Mouse (Mus musculus): ENCODE measurements at regions not wholly inside any gene's neighbourhood (a gene's known extent, or its start where the extent isn't known, plus 50 kb on each side); places are given as distances from the start of the nearest gene placed in this dataset.

GRCm38 (mm10) chr11:55974224-55974875 lies 66.5 kb downstream of the Nmur2 start:
- WGBS, result 76% methylated on average over 10 of the region's 10 CpGs
- Histone ChIP-seq H3K36me3 (no peaks in the 10 kb centered on the region), H3K27ac (no peak overlapping the region), H3K27me3 (ENCODE audit: insufficient read depth, poor library complexity, severe bottlenecking) (no peaks in the 10 kb centered on the region), H3K9me3 (no peaks in the 10 kb centered on the region), H3K4me1 (replicated peaks) (no peaks in the 10 kb centered on the region), H3K4me3 (no peak overlapping the region)
- peak; percentile 13 for DNase-seq (ENCODE audit: low spot score)

- H3K27me3 ChIP-seq (ENCODE audit: insufficient read depth, poor library complexity, severe bottlenecking), result no peaks in the 10 kb centered on the region
- no peaks in the 10 kb centered on the region for H3K4me1 ChIP-seq (replicated peaks)
- H3K27ac ChIP-seq, result no peak overlapping the region
- no peak overlapping the region for H3K4me3 ChIP-seq
- no peak for DNase-seq (ENCODE audit: low spot score)
- no peaks in the 10 kb centered on the region for H3K36me3 ChIP-seq
- no peaks in the 10 kb centered on the region for H3K9me3 ChIP-seq
Observed at GRCm38 (mm10) chr11:55966580-55966979, 74.2 kb downstream of the Nmur2 start.

GRCm38 (mm10) chr11:55958372-55958771 lies 82.4 kb downstream of the Nmur2 start:
- WGBS, result 11% methylated on average over 1 of the region's 1 CpGs
- no peak overlapping the region for H3K27ac ChIP-seq
- H3K4me1 ChIP-seq (replicated peaks), result peaks cover 9% of the 10 kb centered on the region
- H3K9me3 ChIP-seq, result no peaks in the 10 kb centered on the region
- no peak for DNase-seq (ENCODE audit: low spot score)
- H3K4me3 ChIP-seq, result no peak overlapping the region
- H3K27me3 ChIP-seq (ENCODE audit: insufficient read depth, poor library complexity, severe bottlenecking), result no peaks in the 10 kb centered on the region
- no peaks in the 10 kb centered on the region for H3K36me3 ChIP-seq

GRCm38 (mm10) chr11:55957355-55957754 lies 83.5 kb downstream of the Nmur2 start:
- H3K36me3 ChIP-seq, result no peaks in the 10 kb centered on the region

GRCm38 (mm10) chr11:55953696-55954095 lies 87.1 kb downstream of the Nmur2 start:
- Histone ChIP-seq H3K36me3 (no peaks in the 10 kb centered on the region), H3K9me3 (no peaks in the 10 kb centered on the region), H3K4me3 (no peak overlapping the region), H3K27ac (no peak overlapping the region), H3K27me3 (ENCODE audit: insufficient read depth, poor library complexity, severe bottlenecking) (no peaks in the 10 kb centered on the region), H3K4me1 (replicated peaks) (peaks cover 9% of the 10 kb centered on the region)
- no peak for DNase-seq (ENCODE audit: low spot score)
- WGBS, result 18% methylated on average over 2 of the region's 2 CpGs

More at GRCm38 (mm10) chr11:55957355-55957754, 83.5 kb downstream of the Nmur2 start:
- H3K4me3 ChIP-seq, result no peak overlapping the region
- peaks cover 9% of the 10 kb centered on the region for H3K4me1 ChIP-seq (replicated peaks)
- H3K9me3 ChIP-seq, result no peaks in the 10 kb centered on the region
- H3K27me3 ChIP-seq (ENCODE audit: insufficient read depth, poor library complexity, severe bottlenecking), result no peaks in the 10 kb centered on the region
- WGBS, result 57% methylated on average over 2 of the region's 2 CpGs
- H3K27ac ChIP-seq, result no peak overlapping the region
- DNase-seq (ENCODE audit: low spot score), result no peak

- no peaks in the 10 kb centered on the region for H3K4me1 ChIP-seq (replicated peaks)
- H3K27ac ChIP-seq, result no peak overlapping the region
- H3K36me3 ChIP-seq, result no peaks in the 10 kb centered on the region
- no peak overlapping the region for H3K4me3 ChIP-seq
- no peak for DNase-seq (ENCODE audit: low spot score)
- no peaks in the 10 kb centered on the region for H3K27me3 ChIP-seq (ENCODE audit: insufficient read depth, poor library complexity, severe bottlenecking)
- H3K9me3 ChIP-seq, result no peaks in the 10 kb centered on the region
- 74% methylated on average over 3 of the region's 3 CpGs for WGBS
Observed at GRCm38 (mm10) chr11:55949596-55949995, 91.2 kb downstream of the Nmur2 start.

- Histone ChIP-seq H3K4me1 (replicated peaks) (no peaks in the 10 kb centered on the region), H3K27ac (no peak overlapping the region), H3K4me3 (no peak overlapping the region), H3K36me3 (no peaks in the 10 kb centered on the region), H3K27me3 (ENCODE audit: insufficient read depth, poor library complexity, severe bottlenecking) (no peaks in the 10 kb centered on the region), H3K9me3 (no peaks in the 10 kb centered on the region)
- no peak for DNase-seq (ENCODE audit: low spot score)
- 31% methylated on average over 9 of the region's 9 CpGs for WGBS
Observed at GRCm38 (mm10) chr11:55946629-55947240, 94.1 kb downstream of the Nmur2 start.

- 71% methylated on average over 3 of the region's 3 CpGs for WGBS
- Histone ChIP-seq H3K36me3 (no peaks in the 10 kb centered on the region), H3K27ac (no peak overlapping the region), H3K27me3 (ENCODE audit: insufficient read depth, poor library complexity, severe bottlenecking) (no peaks in the 10 kb centered on the region), H3K4me1 (replicated peaks) (no peaks in the 10 kb centered on the region), H3K4me3 (no peak overlapping the region), H3K9me3 (no peaks in the 10 kb centered on the region)
- DNase-seq (ENCODE audit: low spot score), result no peak
Observed at GRCm38 (mm10) chr11:55946028-55946427, 94.8 kb downstream of the Nmur2 start.

GRCm38 (mm10) chr11:55939983-55940382 lies 100.8 kb downstream of the Nmur2 start:
- Histone ChIP-seq H3K27ac (no peak overlapping the region), H3K4me1 (replicated peaks) (no peaks in the 10 kb centered on the region), H3K27me3 (ENCODE audit: insufficient read depth, poor library complexity, severe bottlenecking) (no peaks in the 10 kb centered on the region), H3K36me3 (no peaks in the 10 kb centered on the region), H3K4me3 (no peak overlapping the region), H3K9me3 (no peaks in the 10 kb centered on the region)
- WGBS, result 92% methylated on average over 2 of the region's 2 CpGs
- no peak for DNase-seq (ENCODE audit: low spot score)

- Histone ChIP-seq H3K4me3 (no peak overlapping the region), H3K27ac (no peak overlapping the region), H3K36me3 (no peaks in the 10 kb centered on the region), H3K4me1 (replicated peaks) (no peaks in the 10 kb centered on the region), H3K27me3 (ENCODE audit: insufficient read depth, poor library complexity, severe bottlenecking) (no peaks in the 10 kb centered on the region), H3K9me3 (no peaks in the 10 kb centered on the region)
- 83% methylated on average over 5 of the region's 5 CpGs for WGBS
- DNase-seq (ENCODE audit: low spot score), result no peak
Observed at GRCm38 (mm10) chr11:55926366-55926765, 114.4 kb downstream of the Nmur2 start.

- 84% methylated on average over 3 of the region's 3 CpGs for WGBS
- no peaks in the 10 kb centered on the region for H3K27me3 ChIP-seq (ENCODE audit: insufficient read depth, poor library complexity, severe bottlenecking)
- DNase-seq (ENCODE audit: low spot score), result no peak
- H3K36me3 ChIP-seq, result no peaks in the 10 kb centered on the region
- H3K4me3 ChIP-seq, result no peak overlapping the region
- no peaks in the 10 kb centered on the region for H3K4me1 ChIP-seq (replicated peaks)
- no peaks in the 10 kb centered on the region for H3K9me3 ChIP-seq
- no peak overlapping the region for H3K27ac ChIP-seq
Observed at GRCm38 (mm10) chr11:55919066-55919465, 121.7 kb downstream of the Nmur2 start.

GRCm38 (mm10) chr11:55918411-55918810 lies 122.4 kb downstream of the Nmur2 start:
- no peaks in the 10 kb centered on the region for H3K36me3 ChIP-seq
- H3K27ac ChIP-seq, result no peak overlapping the region
- no peaks in the 10 kb centered on the region for H3K4me1 ChIP-seq (replicated peaks)
- H3K9me3 ChIP-seq, result no peaks in the 10 kb centered on the region
- no peaks in the 10 kb centered on the region for H3K27me3 ChIP-seq (ENCODE audit: insufficient read depth, poor library complexity, severe bottlenecking)
- 89% methylated on average over 5 of the region's 5 CpGs for WGBS
- DNase-seq (ENCODE audit: low spot score), result no peak
- H3K4me3 ChIP-seq, result no peak overlapping the region

- Histone ChIP-seq H3K27ac (no peak overlapping the region), H3K4me3 (no peak overlapping the region), H3K9me3 (no peaks in the 10 kb centered on the region), H3K36me3 (no peaks in the 10 kb centered on the region), H3K4me1 (replicated peaks) (no peaks in the 10 kb centered on the region), H3K27me3 (ENCODE audit: insufficient read depth, poor library complexity, severe bottlenecking) (no peaks in the 10 kb centered on the region)
- DNase-seq (ENCODE audit: low spot score), result peak; percentile 42
- WGBS, result 20% methylated on average over 6 of the region's 6 CpGs
Observed at GRCm38 (mm10) chr11:55897506-55897905, 143.3 kb downstream of the Nmur2 start.
